17 mouse cellular contexts compared by ENCODE assay signal in the genomic region with DNA sequence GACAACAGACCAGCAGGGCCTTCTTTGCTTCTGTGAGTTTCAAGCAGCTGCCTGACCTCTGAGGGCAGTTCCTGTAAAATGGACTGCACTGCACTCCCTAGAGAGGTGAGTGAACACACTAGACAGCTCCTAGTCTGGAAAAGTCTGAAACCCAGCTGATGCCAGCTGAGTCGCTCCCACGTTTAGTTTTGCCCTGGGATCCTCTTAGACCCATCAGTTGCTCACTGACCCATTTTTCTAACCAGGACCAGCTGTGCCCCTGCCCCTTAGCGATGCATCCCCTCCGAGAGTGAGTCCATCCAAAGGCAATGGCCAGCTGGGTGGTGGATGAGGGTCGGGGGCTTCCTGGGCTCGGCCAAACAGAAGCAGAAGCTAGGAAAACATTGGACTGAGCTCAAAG.
"Had no signal": no experiment of that assay in that cellular context is flagged by ENCODE, and none has a peak within 500 bp of the region (broad histone marks: within the 10 kb centered on the region; RNA-seq: fewer than 3 reads in every experiment).

No protein-coding gene starts in this region.

- H3K4me2 ChIP-seq: lung, embryonic 14.5 days; midbrain, embryonic 12.5 days; neural tube, embryonic 13.5 days; neural tube, embryonic 15.5 days had no signal

- H3K9ac ChIP-seq: liver, embryonic 14.5 days; lung, embryonic 14.5 days; midbrain, embryonic 12.5 days; neural tube, embryonic 13.5 days; neural tube, embryonic 15.5 days had no signal

- DNase-seq: lung, adult 18-20 months; lung, embryonic 14.5 days; lung, postnatal 10 days; lung, postnatal 4 days; midbrain, embryonic 14.5 days; right cerebral cortex, postnatal 14 days; spleen, adult 18-20 months; thymus, adult 18-20 months; thymus, postnatal 14 days; thymus, postnatal 36 days had no signal

- H3K36me3 ChIP-seq: midbrain, embryonic 10.5 days; midbrain, embryonic 12.5 days; neural tube, embryonic 13.5 days; neural tube, embryonic 15.5 days had no signal

- H3K9me3 ChIP-seq: midbrain, embryonic 10.5 days; midbrain, embryonic 12.5 days; neural tube, embryonic 13.5 days; neural tube, embryonic 15.5 days had no signal

- H3K27ac ChIP-seq: liver, embryonic 14.5 days; midbrain, embryonic 10.5 days; midbrain, embryonic 12.5 days; neural tube, embryonic 13.5 days; neural tube, embryonic 15.5 days had no signal

- H3K4me3 ChIP-seq: midbrain, embryonic 10.5 days; midbrain, embryonic 12.5 days; myocyte; neural tube, embryonic 13.5 days; neural tube, embryonic 15.5 days had no signal

- ATAC-seq: midbrain, embryonic 16.5 days had no signal
